Mouse (Mus musculus) heart, embryonic 11.5 days (tissue): Measurements from ENCODE around the gene Gse1. TPM values are rescaled to one million over a fixed set of nuclear protein-coding genes. Genes with fewer than 3 reads are reported as not detected.
A peak's percentile ranks its signal among the peaks of the same experiment; 100 is the strongest.
"Not testable (repeated sequence)": the region's sequence is repeated elsewhere in the genome, so short reads cannot be mapped to it uniquely, and the experiment has no call there.

Source experiments
- ATAC-seq: fragments of 200-750 bp; cut with Nextera tagmentation; replicated peaks from 2 replicates; pipeline ENCODE4 v1.8.0; 2017; ENCODE audit warnings: moderate library complexity; ENCODE audit not compliant: insufficient number of reproducible peaks, low FRiP score, low TSS enrichment
- H3K27ac ChIP-seq: fragments of 300-500 bp; sonication (generic); 2 replicates; pipeline ENCODE4 v1.5.1; 2014; ENCODE audit warnings: mild to moderate bottlenecking, low read depth, low read length
- H3K27me3 ChIP-seq: fragments of 300-500 bp; sonication (generic); 2 replicates; pipeline ENCODE4 v1.6.1; 2014; ENCODE audit warnings: mild to moderate bottlenecking, low read length, mixed read lengths; ENCODE audit not compliant: control insufficient read depth, insufficient read depth
- H3K36me3 ChIP-seq: fragments of 300-500 bp; sonication (generic); 2 replicates; pipeline ENCODE4 v1.6.1; 2014; ENCODE audit warnings: mild to moderate bottlenecking, low read length, moderate library complexity, mixed read lengths; ENCODE audit not compliant: control insufficient read depth, insufficient read depth
- H3K4me1 ChIP-seq: fragments of 300-500 bp; sonication (generic); 2 replicates; pipeline ENCODE4 v1.6.1; 2014; ENCODE audit warnings: low read length; ENCODE audit not compliant: control insufficient read depth, insufficient read depth
- H3K4me2 ChIP-seq: fragments of 300-500 bp; sonication (generic); 2 replicates; pipeline ENCODE4 v1.6.1; 2014; ENCODE audit warnings: mild to moderate bottlenecking, moderate library complexity
- H3K4me3 ChIP-seq: fragments of 300-500 bp; sonication (generic); 2 replicates; pipeline ENCODE4 v1.5.1; 2014; ENCODE audit warnings: low read depth, low read length
- H3K9ac ChIP-seq: fragments of 300-500 bp; sonication (generic); 2 replicates; pipeline ENCODE4 v1.6.1; 2014; ENCODE audit warnings: mild to moderate bottlenecking, low read depth, low read length, moderate library complexity
- H3K9me3 ChIP-seq: fragments of 300-500 bp; sonication (generic); replicated peaks from 2 replicates; pipeline ENCODE4 v1.6.1; 2016; ENCODE audit warnings: low read length; ENCODE audit not compliant: control insufficient read depth
- WGBS: fragments of 180-500 bp; shearing (Covaris S2); extraction: QIAGEN DNeasy Blood & Tissue Kit; methylation state at CpG from one replicate; pipeline ENCODE4 v1.1.7; 2014; ENCODE audit not compliant: insufficient replicate concordance; 5-methylcytosine and 5-hydroxymethylcytosine counted together
- polyA plus RNA-seq: library from polyadenylated mRNA; unstranded; fragments of >200 nt; fragmentation: Nextera tagmentation; extraction: Ambion mirVana; gene quantifications from 2 replicates; pipeline ENCODE4 v1.2.1, GENCODE M21; 2014

Gene Gse1
- polyA plus RNA-seq, 1 experiment from 2014 or later, result 12.8 TPM

- Histone ChIP-seq H3K4me3 (no peak overlapping the region), H3K27me3 (no peaks in the 10 kb centered on the region), H3K4me1 (peaks cover 34% of the 10 kb centered on the region), H3K9me3 (no peaks in the 10 kb centered on the region), H3K27ac (no peak overlapping the region), H3K4me2 (no peak overlapping the region), H3K36me3 (no peaks in the 10 kb centered on the region), H3K9ac (no peak overlapping the region)
- 62% methylated on average over 8 of the region's 8 CpGs for WGBS
- no peak for ATAC-seq
Observed at GRCm38 (mm10) chr8:120361301-120361700, 133.0 kb downstream of the Gse1 start.

GRCm38 (mm10) chr8:120363552-120364071 lies 135.4 kb downstream of the Gse1 start:
- H3K9ac ChIP-seq, result peak overlapping the region; percentile 56; the same call in 1 of the 2 replicates
- H3K9me3 ChIP-seq, result no peaks in the 10 kb centered on the region
- no peaks in the 10 kb centered on the region for H3K27me3 ChIP-seq
- peak overlapping the region; percentile 67 for H3K27ac ChIP-seq
- no peak overlapping the region for H3K4me3 ChIP-seq
- H3K4me2 ChIP-seq, result no peak overlapping the region
- peaks cover 43% of the 10 kb centered on the region for H3K4me1 ChIP-seq
- 38% methylated on average over 10 of the region's 10 CpGs for WGBS
- H3K36me3 ChIP-seq, result no peaks in the 10 kb centered on the region
- ATAC-seq, result no peak

- H3K9ac ChIP-seq, result peak overlapping the region; percentile 56
- no peak for ATAC-seq
- H3K9me3 ChIP-seq, result no peaks in the 10 kb centered on the region
- no peak overlapping the region for H3K4me3 ChIP-seq
- H3K36me3 ChIP-seq, result no peaks in the 10 kb centered on the region
- H3K27me3 ChIP-seq, result no peaks in the 10 kb centered on the region
- H3K4me1 ChIP-seq, result peaks cover 49% of the 10 kb centered on the region
- 0 out of 2 replicates have a peak overlapping the region, but pooled peaks have one; percentile 5 for H3K4me2 ChIP-seq
- WGBS, result 33% methylated on average over 7 of the region's 7 CpGs
- peak overlapping the region; percentile 67 for H3K27ac ChIP-seq
Observed at GRCm38 (mm10) chr8:120364093-120364725, 136.0 kb downstream of the Gse1 start.

DNA sequence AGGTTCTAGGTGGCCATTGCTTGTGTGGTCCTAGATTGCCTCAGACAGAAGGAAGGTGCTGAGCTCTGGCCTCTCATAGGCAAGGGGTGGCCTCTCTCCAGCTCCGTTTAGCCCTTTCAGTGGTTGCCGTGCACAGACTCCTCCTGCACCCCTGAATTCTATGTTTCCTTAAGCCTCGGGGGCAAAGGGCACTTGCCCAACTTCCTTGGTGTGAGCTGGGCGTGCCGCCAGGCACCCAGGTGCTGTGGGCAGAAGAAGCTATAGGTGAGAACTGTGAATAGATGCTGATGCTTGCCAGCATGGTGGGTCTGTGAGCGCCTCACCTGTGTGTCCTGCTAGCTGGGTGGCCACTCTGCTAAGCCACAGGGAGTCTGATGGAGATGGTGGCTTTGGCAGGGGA lies 138.6 kb downstream of the Gse1 start:
- 86% methylated on average over 6 of the region's 6 CpGs for WGBS
- Histone ChIP-seq H3K27ac (no peak overlapping the region), H3K36me3 (no peaks in the 10 kb centered on the region), H3K9me3 (no peaks in the 10 kb centered on the region), H3K4me3 (no peak overlapping the region), H3K9ac (no peak overlapping the region), H3K4me1 (peaks cover 66% of the 10 kb centered on the region), H3K4me2 (no peak overlapping the region), H3K27me3 (no peaks in the 10 kb centered on the region)
- no peak for ATAC-seq

DNA sequence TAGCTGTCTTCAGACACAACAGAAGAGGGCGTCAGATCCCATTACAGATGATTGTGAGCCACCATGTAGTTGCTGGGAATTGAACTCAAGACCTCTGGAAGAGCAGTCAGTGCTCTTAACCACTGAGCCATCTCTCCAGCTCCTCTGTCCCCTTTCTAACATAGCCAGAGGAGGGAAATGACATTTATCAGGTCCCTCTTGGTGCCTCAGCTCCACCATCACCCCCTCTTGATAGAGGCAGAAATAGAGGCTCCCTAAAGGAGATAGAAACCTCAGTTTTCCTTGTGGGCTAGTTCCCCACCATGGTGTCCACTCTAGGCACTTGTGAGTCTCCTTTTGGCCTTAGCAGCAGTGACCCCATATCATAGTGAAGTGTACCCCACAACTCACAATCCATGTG lies 139.9 kb downstream of the Gse1 start:
- peak overlapping the region; percentile 92 for H3K27ac ChIP-seq
- not testable (repeated sequence) for H3K9me3 ChIP-seq, H3K36me3 ChIP-seq, H3K4me3 ChIP-seq, H3K27me3 ChIP-seq, ATAC-seq, H3K4me2 ChIP-seq, H3K9ac ChIP-seq
- 73% methylated on average over 1 of the region's 1 CpGs for WGBS
- peaks cover 79% of the 10 kb centered on the region for H3K4me1 ChIP-seq

- Histone ChIP-seq H3K27ac (peak overlapping the region; percentile 92), H3K4me1 (peaks cover 81% of the 10 kb centered on the region), H3K9ac (peak overlapping the region; percentile 63), H3K9me3 (no peaks in the 10 kb centered on the region), H3K4me3 (0 out of 2 replicates have a peak overlapping the region, but pooled peaks have one; percentile 6), H3K4me2 (peak overlapping the region; percentile 49), H3K36me3 (no peaks in the 10 kb centered on the region), H3K27me3 (no peaks in the 10 kb centered on the region)
- ATAC-seq, result peak; percentile 58
- WGBS, result 24% methylated on average over 11 of the region's 11 CpGs
Observed at GRCm38 (mm10) chr8:120368814-120369649, 140.8 kb downstream of the Gse1 start.

DNA sequence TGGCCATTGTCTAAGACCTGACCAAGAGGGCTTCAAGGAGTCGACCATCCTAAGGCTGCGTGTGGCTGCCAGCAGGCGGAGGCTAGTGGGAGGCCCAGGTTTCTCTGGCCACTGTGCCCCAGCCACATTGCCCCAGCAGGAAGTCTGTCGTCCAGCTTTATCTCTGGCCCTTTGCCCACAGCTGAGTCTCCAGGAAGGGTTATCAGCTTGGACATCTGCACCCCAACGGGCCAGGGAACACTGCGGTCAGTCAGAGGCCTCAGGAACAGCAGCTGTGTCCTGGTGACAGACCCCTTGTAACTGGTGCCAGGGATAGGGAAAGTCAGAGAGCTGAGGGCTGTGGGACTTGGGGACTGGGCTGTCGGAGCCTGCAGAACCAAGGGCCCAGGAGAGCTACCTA lies 141.7 kb downstream of the Gse1 start:
- Histone ChIP-seq H3K36me3 (no peaks in the 10 kb centered on the region), H3K27ac (peak overlapping the region; percentile 92), H3K27me3 (no peaks in the 10 kb centered on the region), H3K4me2 (peak overlapping the region; percentile 49), H3K9ac (peak overlapping the region; percentile 63; the same call in 1 of the 2 replicates), H3K4me3 (no peak overlapping the region), H3K9me3 (no peaks in the 10 kb centered on the region), H3K4me1 (peaks cover 81% of the 10 kb centered on the region)
- 37% methylated on average over 7 of the region's 7 CpGs for WGBS
- peak; percentile 44 for ATAC-seq

- Histone ChIP-seq H3K27ac (peak overlapping the region; percentile 92), H3K36me3 (no peaks in the 10 kb centered on the region), H3K4me2 (peak overlapping the region; percentile 33; the same call in 1 of the 2 replicates), H3K9me3 (no peaks in the 10 kb centered on the region), H3K4me3 (no peak overlapping the region), H3K27me3 (no peaks in the 10 kb centered on the region), H3K4me1 (peaks cover 83% of the 10 kb centered on the region), H3K9ac (peak overlapping the region; percentile 63; the same call in 1 of the 2 replicates)
- WGBS, result 46% methylated on average over 4 of the region's 4 CpGs
- no peak for ATAC-seq
Observed at GRCm38 (mm10) chr8:120370461-120370860, 142.2 kb downstream of the Gse1 start.
